Mouse (Mus musculus) forebrain, embryonic 10.5 days (tissue): ENCODE data around the gene Rps6ka3. TPM values are rescaled to one million over a fixed set of nuclear protein-coding genes. Genes with fewer than 3 reads are reported as not detected.

Experiments
- DNase-seq: peaks from one replicate; pipeline ENCODE4 v3.0.0-alpha.2; 2017; ENCODE audit warnings: low spot score; ENCODE audit errors: extremely low spot score
- H3K27ac ChIP-seq: fragments of 300-500 bp; sonication (generic); 2 replicates; pipeline ENCODE4 v1.5.1; 2016; ENCODE audit warnings: mild to moderate bottlenecking
- H3K27me3 ChIP-seq: fragments of 300-500 bp; sonication (generic); 2 replicates; pipeline ENCODE4 v1.6.1; 2016; ENCODE audit warnings: mild to moderate bottlenecking; ENCODE audit not compliant: poor library complexity, severe bottlenecking
- H3K36me3 ChIP-seq: fragments of 300-500 bp; sonication (generic); replicated peaks from 2 replicates; pipeline ENCODE4 v1.6.1; 2016; ENCODE audit warnings: mild to moderate bottlenecking, moderate library complexity
- H3K4me1 ChIP-seq: fragments of 300-500 bp; sonication (generic); 2 replicates; pipeline ENCODE4 v1.6.1; 2016
- H3K4me3 ChIP-seq: fragments of 300-500 bp; sonication (generic); 2 replicates; pipeline ENCODE4 v1.5.1; 2016; ENCODE audit warnings: mild to moderate bottlenecking, moderate library complexity
- H3K9me3 ChIP-seq: fragments of 300-500 bp; sonication (generic); 2 replicates; pipeline ENCODE4 v1.6.1; 2016; ENCODE audit warnings: mild to moderate bottlenecking, moderate library complexity
- WGBS: fragments of 180-500 bp; shearing (Covaris S2); methylation state at CpG from one replicate; pipeline ENCODE4 v1.1.7; 2016; 5-methylcytosine and 5-hydroxymethylcytosine counted together
- polyA plus RNA-seq: library from polyadenylated mRNA; unstranded; fragments of >200 nt; fragmentation: Nextera tagmentation; extraction: Ambion mirVana; gene quantifications from 2 replicates; pipeline ENCODE4 v1.2.1, GENCODE M21; 2016

The Rps6ka3 gene
- polyA plus RNA-seq, 1 experiment from 2014 or later, result 4.5 TPM

- peaks cover 6% of the 10 kb centered on the region; the same call in 1 of the 2 replicates for H3K4me1 ChIP-seq
- H3K27ac ChIP-seq, result peak overlapping the region; percentile 92
- H3K4me3 ChIP-seq, result peak overlapping the region; percentile 69
- DNase-seq, result no peak
- peaks cover 23% of the 10 kb centered on the region for H3K27me3 ChIP-seq
- H3K36me3 ChIP-seq, result peaks cover 31% of the 10 kb centered on the region
- 19% methylated on average over 9 of the region's 9 CpGs for WGBS
- no peaks in the 10 kb centered on the region for H3K9me3 ChIP-seq
Measured at GRCm38 (mm10) chrX:159372753-159373144, 162.6 kb downstream of the Rps6ka3 start.

- 90% methylated on average over 9 of the region's 9 CpGs for WGBS
- no peak overlapping the region for H3K4me3 ChIP-seq
Measured at GRCm38 (mm10) chrX:159387105-159387504, 177.0 kb downstream of the Rps6ka3 start.

GRCm38 (mm10) chrX:159388953-159389352 is 178.8 kb downstream of the Rps6ka3 start:
- H3K27me3 ChIP-seq, result 0 out of 2 replicates have a peak, but pooled peaks cover 14% of the 10 kb centered on the region
- H3K4me3 ChIP-seq, result no peak overlapping the region
- no peaks in the 10 kb centered on the region for H3K4me1 ChIP-seq
- H3K27ac ChIP-seq, result no peak overlapping the region
- H3K36me3 ChIP-seq, result peaks cover 45% of the 10 kb centered on the region
- no peaks in the 10 kb centered on the region for H3K9me3 ChIP-seq
- no peak for DNase-seq

More at GRCm38 (mm10) chrX:159387105-159387504, 177.0 kb downstream of the Rps6ka3 start:
- Histone ChIP-seq H3K4me1 (no peaks in the 10 kb centered on the region), H3K27ac (no peak overlapping the region), H3K27me3 (0 out of 2 replicates have a peak, but pooled peaks cover 14% of the 10 kb centered on the region), H3K9me3 (no peaks in the 10 kb centered on the region), H3K36me3 (peaks cover 61% of the 10 kb centered on the region)
- DNase-seq, result no peak

- H3K4me1 ChIP-seq, result no peaks in the 10 kb centered on the region
- DNase-seq, result no peak
- H3K9me3 ChIP-seq, result no peaks in the 10 kb centered on the region
- 0 out of 2 replicates have a peak, but pooled peaks cover 14% of the 10 kb centered on the region for H3K27me3 ChIP-seq
- no peak overlapping the region for H3K4me3 ChIP-seq
- 82% methylated on average over 6 of the region's 6 CpGs for WGBS
- H3K36me3 ChIP-seq, result peaks cover 30% of the 10 kb centered on the region
- no peak overlapping the region for H3K27ac ChIP-seq
Measured at GRCm38 (mm10) chrX:159390347-159390962, 180.3 kb downstream of the Rps6ka3 start.

GRCm38 (mm10) chrX:159391239-159391638 is 181.1 kb downstream of the Rps6ka3 start:
- DNase-seq, result no peak
- Histone ChIP-seq H3K27me3 (0 out of 2 replicates have a peak, but pooled peaks cover 14% of the 10 kb centered on the region), H3K9me3 (no peaks in the 10 kb centered on the region), H3K36me3 (peaks cover 22% of the 10 kb centered on the region), H3K27ac (no peak overlapping the region), H3K4me3 (no peak overlapping the region), H3K4me1 (no peaks in the 10 kb centered on the region)
- WGBS, result 81% methylated on average over 3 of the region's 3 CpGs

GRCm38 (mm10) chrX:159409253-159409652 is 199.1 kb downstream of the Rps6ka3 start:
- WGBS, result 26% methylated on average over 4 of the region's 4 CpGs
- H3K9me3 ChIP-seq, result no peaks in the 10 kb centered on the region
- no peak overlapping the region for H3K27ac ChIP-seq
- H3K4me3 ChIP-seq, result no peak overlapping the region
- H3K4me1 ChIP-seq, result no peaks in the 10 kb centered on the region
- H3K36me3 ChIP-seq, result no peaks in the 10 kb centered on the region
- H3K27me3 ChIP-seq, result peaks cover 11% of the 10 kb centered on the region
- DNase-seq, result no peak

- 29% methylated on average over 61 of the region's 83 CpGs for WGBS
- Histone ChIP-seq H3K4me1 (peaks cover 3% of the 10 kb centered on the region), H3K36me3 (no peaks in the 10 kb centered on the region), H3K4me3 (peak within 1 kb of the TSS; percentile 68), H3K27me3 (peaks cover 52% of the 10 kb centered on the region), H3K9me3 (no peaks in the 10 kb centered on the region), H3K27ac (peak within 1 kb of the TSS; percentile 76)
- peak; percentile 37 for DNase-seq
Measured at GRCm38 (mm10) chrX:159414130-159414828, 204.2 kb downstream of the Rps6ka3 start, which contains the start of gene Map7d2. TSS of gene Map7d2 (plus strand) at chrX:159414572.

- H3K9me3 ChIP-seq, result no peaks in the 10 kb centered on the region
- H3K4me3 ChIP-seq, result peak overlapping the region; percentile 68
- WGBS, result 21% methylated on average over 60 of the region's 65 CpGs
- peak; percentile 16 for DNase-seq
- peak overlapping the region; percentile 76 for H3K27ac ChIP-seq
- peaks cover 52% of the 10 kb centered on the region for H3K27me3 ChIP-seq
- H3K4me1 ChIP-seq, result peaks cover 3% of the 10 kb centered on the region
- H3K36me3 ChIP-seq, result no peaks in the 10 kb centered on the region
Measured at GRCm38 (mm10) chrX:159414829-159415673, 204.9 kb downstream of the Rps6ka3 start.

Other genes starting within 250 kb of the Rps6ka3 start
- gene Eif1ax, start 161.9 kb downstream of the Rps6ka3 start, polyA plus RNA-seq, result 178 and 189 TPM in 2 replicates
- 10.4 and 11.6 TPM in 2 replicates for gene Map7d2, start 204.3 kb downstream of the Rps6ka3 start, polyA plus RNA-seq